In genomic region chr4:84523651-84524221, GRCm38 (mm10) we compare ENCODE assay signal across 9 mouse cellular contexts.
DNase-seq lines count a peak whose midpoint lies in the region; ATAC-seq and TF ChIP-seq lines count a peak whose summit lies in the region.
"Had no signal": no experiment of that assay in that cellular context is flagged by ENCODE, and none has a peak within 500 bp of the region (broad histone marks: within the 10 kb centered on the region; RNA-seq: fewer than 3 reads in every experiment).

No protein-coding gene starts in this region.

- no peaks in the 10 kb centered on the region for H3K79me2 ChIP-seq in heart, adult 2 months (replicated peaks; ENCODE audit: control insufficient read depth, insufficient read depth, low read length)

- H3K4me3 ChIP-seq in liver, postnatal 0 days (ENCODE audit: low read depth, low read length) = no peak overlapping the region
- no peak overlapping the region for H3K4me3 ChIP-seq in liver, embryonic 12.5 days
- no peak overlapping the region for H3K4me3 ChIP-seq in heart, adult 2 months
- no peak overlapping the region for H3K4me3 ChIP-seq in limb, embryonic 14.5 days (replicated peaks; ENCODE audit: low read length)
- H3K4me3 ChIP-seq: hindbrain, embryonic 15.5 days had no signal

- no peaks in the 10 kb centered on the region for H3K9me3 ChIP-seq in liver, postnatal 0 days (ENCODE audit: low read length)
- H3K9me3 ChIP-seq in liver, embryonic 12.5 days (replicated peaks) = no peaks in the 10 kb centered on the region
- no peaks in the 10 kb centered on the region for H3K9me3 ChIP-seq in limb, embryonic 14.5 days (ENCODE audit: control insufficient read depth, low read length)
- H3K9me3 ChIP-seq: hindbrain, embryonic 15.5 days had no signal

- no peak for TF ChIP-seq CTCF in liver, postnatal 0 days (IDR thresholded peaks at IDR 0.05; ENCODE audit: low read depth)
- no peak for TF ChIP-seq CTCF in heart, adult 2 months (IDR thresholded peaks at IDR 0.05)

- intact Hi-C loops in heart, adult 2 months (cut with DNase I) = no loop called here

- H3K36me3 ChIP-seq in liver, postnatal 0 days (replicated peaks; ENCODE audit: insufficient read depth, low read length) = no peaks in the 10 kb centered on the region
- H3K36me3 ChIP-seq in liver, embryonic 12.5 days = no peaks in the 10 kb centered on the region
- H3K36me3 ChIP-seq in heart, adult 2 months (ENCODE audit: control insufficient read depth, insufficient read depth, low read length) = no peaks in the 10 kb centered on the region
- H3K36me3 ChIP-seq in limb, embryonic 14.5 days (ENCODE audit: control insufficient read depth, insufficient read depth, low read length) = no peaks in the 10 kb centered on the region
- H3K36me3 ChIP-seq: hindbrain, embryonic 15.5 days had no signal

- no peak overlapping the region for H3K9ac ChIP-seq in liver, postnatal 0 days (replicated peaks)
- no peak overlapping the region for H3K9ac ChIP-seq in liver, embryonic 12.5 days
- no peak overlapping the region for H3K9ac ChIP-seq in heart, adult 2 months (ENCODE audit: low read depth, low read length)
- H3K9ac ChIP-seq in limb, embryonic 14.5 days (ENCODE audit: low read depth, low read length, severe bottlenecking) = no peak overlapping the region
- H3K9ac ChIP-seq: hindbrain, embryonic 15.5 days had no signal

- TF ChIP-seq POLR2A in heart, adult 2 months (IDR thresholded peaks at IDR 0.05; ENCODE audit: insufficient read depth, low read depth, low read length) = no peak
- TF ChIP-seq POLR2A in limb, embryonic 14.5 days (IDR thresholded peaks at IDR 0.05; ENCODE audit: borderline replicate concordance, extremely low read depth, insufficient read depth, insufficient read length) = no peak

- DNase-seq in liver, postnatal 0 days = peak; percentile 14
- peak; percentile 78 for DNase-seq in adrenal gland, adult 8-10 months
- DNase-seq in heart, adult 2 months = peak; percentile 27 to 42
- peak; percentile 68 for DNase-seq in limb, embryonic 14.5 days (ENCODE audit: low spot score)
- DNase-seq in frontal cortex, postnatal 36 days (ENCODE audit: low spot score in 2 of 2) = no peak
- no peak for DNase-seq in left cerebral cortex, adult 8-10 months (ENCODE audit: low spot score in 2 of 2)
- DNase-seq in urinary bladder, adult 2 months (ENCODE audit: low spot score) = no peak

- no peaks in the 10 kb centered on the region for H3K4me1 ChIP-seq in liver, postnatal 0 days (ENCODE audit: insufficient read depth)
- H3K4me1 ChIP-seq in liver, embryonic 12.5 days = no peaks in the 10 kb centered on the region
- H3K4me1 ChIP-seq in heart, adult 2 months (ENCODE audit: control insufficient read depth, insufficient read depth, low read length) = peaks cover 2% of the 10 kb centered on the region; the same call in 1 of the 2 replicates
- peaks cover 22% of the 10 kb centered on the region for H3K4me1 ChIP-seq in limb, embryonic 14.5 days (ENCODE audit: control insufficient read depth, insufficient read depth, low read length)

- WGBS in liver, postnatal 0 days (ENCODE audit: insufficient replicate concordance) = 54% methylated on average over 4 of the region's 4 CpGs
- 40% methylated on average over 4 of the region's 4 CpGs for whole genome bisulfite sequencing in liver, embryonic 12.5 days (ENCODE audit: insufficient replicate concordance)
- WGBS in heart, adult 2 months = 37% methylated on average over 4 of the region's 4 CpGs
- 23% methylated on average over 4 of the region's 4 CpGs for WGBS in limb, embryonic 14.5 days

- no peak for ATAC-seq in liver, postnatal 0 days
- ATAC-seq in liver, embryonic 12.5 days = no peak
- ATAC-seq in limb, embryonic 14.5 days (ENCODE audit: low FRiP score, low read depth) = no peak

- no peak for TF ChIP-seq EP300 in liver, postnatal 0 days (IDR thresholded peaks at IDR 0.05; ENCODE audit: low read depth)
- no peak for TF ChIP-seq EP300 in heart, adult 2 months (IDR thresholded peaks at IDR 0.05; ENCODE audit: insufficient read depth, low read depth, low read length)

- no peak overlapping the region for H3K27ac ChIP-seq in liver, postnatal 0 days (ENCODE audit: low read depth)
- H3K27ac ChIP-seq in liver, embryonic 12.5 days = no peak overlapping the region
- H3K27ac ChIP-seq in heart, adult 2 months = no peak overlapping the region; the same call in 1 of the 2 replicates
- peak overlapping the region; percentile 67; the same call in 1 of the 2 replicates for H3K27ac ChIP-seq in limb, embryonic 14.5 days (replicated peaks; ENCODE audit: low read depth, low read length)
- H3K27ac ChIP-seq: hindbrain, embryonic 15.5 days had no signal

- no peaks in the 10 kb centered on the region for H3K27me3 ChIP-seq in liver, postnatal 0 days (ENCODE audit: insufficient read depth, low read length)
- no peaks in the 10 kb centered on the region for H3K27me3 ChIP-seq in liver, embryonic 12.5 days (replicated peaks)
- H3K27me3 ChIP-seq in heart, adult 2 months (ENCODE audit: control insufficient read depth, insufficient read depth, low read length) = no peaks in the 10 kb centered on the region
- no peaks in the 10 kb centered on the region for H3K27me3 ChIP-seq in limb, embryonic 14.5 days (ENCODE audit: control insufficient read depth, insufficient read depth, low read length)

- no peak overlapping the region for H3K4me2 ChIP-seq in liver, postnatal 0 days (ENCODE audit: low read depth, low read length)
- H3K4me2 ChIP-seq in liver, embryonic 12.5 days = no peak overlapping the region
- peak overlapping the region; percentile 13; the same call in 1 of the 2 replicates for H3K4me2 ChIP-seq in limb, embryonic 14.5 days (replicated peaks; ENCODE audit: low read depth, low read length, severe bottlenecking)
- H3K4me2 ChIP-seq: hindbrain, embryonic 15.5 days had no signal

Comparison
In these comparisons a context has a peak if more than half of its experiments do, and no peak if none do; other contexts are left out.
1. DNase-seq: peak in liver, postnatal 0 days (single experiment), adrenal gland, adult 8-10 months (single experiment), heart, adult 2 months (2 of 2) and limb, embryonic 14.5 days (single experiment); none in frontal cortex, postnatal 36 days (0 of 2), left cerebral cortex, adult 8-10 months (0 of 2) and urinary bladder, adult 2 months (single experiment).